In the genomic region with DNA sequence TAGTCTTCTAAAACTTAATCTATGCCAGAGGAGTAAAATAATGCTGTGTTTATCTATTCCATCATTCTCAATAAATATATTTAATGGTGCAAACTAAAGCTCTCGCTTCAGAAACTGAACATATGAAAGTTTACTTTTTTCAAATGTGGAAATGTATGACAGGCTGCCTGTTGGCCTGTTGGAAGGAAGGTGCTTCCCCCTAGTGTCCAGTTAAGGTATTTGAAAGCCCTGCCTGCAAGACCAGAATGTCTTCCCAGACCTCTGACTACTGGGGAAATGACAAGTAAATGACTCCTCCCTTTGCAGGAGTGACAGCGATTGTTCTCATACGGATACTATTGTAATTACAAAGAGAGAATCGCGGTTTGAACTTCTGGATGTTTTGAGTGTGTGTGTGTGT, we compare ENCODE assay signal across 8 mouse cellular contexts. TPM values are rescaled to one million over a fixed set of nuclear protein-coding genes. Genes with fewer than 3 reads are reported as not detected.
DNase-seq lines count a peak whose midpoint lies in the region; ATAC-seq lines count a peak whose summit lies in the region.

No protein-coding gene starts in this region.

- ATAC-seq in forebrain, embryonic 12.5 days (ENCODE audit: low FRiP score) = no peak
- ATAC-seq in lung, embryonic 15.5 days (ENCODE audit: borderline replicate concordance, extremely low read depth, low FRiP score, low TSS enrichment) = peak; percentile 39; the same call in 1 of the 2 replicates

- H3K4me1 ChIP-seq in forebrain, embryonic 10.5 days = no peaks in the 10 kb centered on the region
- H3K4me1 ChIP-seq in forebrain, embryonic 12.5 days = no peaks in the 10 kb centered on the region
- H3K4me1 ChIP-seq in lung, embryonic 15.5 days = no peaks in the 10 kb centered on the region

- H3K4me2 ChIP-seq in forebrain, embryonic 12.5 days = no peak overlapping the region
- no peak overlapping the region for H3K4me2 ChIP-seq in lung, embryonic 15.5 days

- no peaks in the 10 kb centered on the region for H3K27me3 ChIP-seq in forebrain, embryonic 10.5 days (ENCODE audit: poor library complexity, severe bottlenecking)
- H3K27me3 ChIP-seq in forebrain, embryonic 12.5 days = no peaks in the 10 kb centered on the region; the same call in 1 of the 2 replicates
- H3K27me3 ChIP-seq in lung, embryonic 15.5 days = no peaks in the 10 kb centered on the region

- H3K9ac ChIP-seq in forebrain, embryonic 12.5 days = no peak overlapping the region
- H3K9ac ChIP-seq in lung, embryonic 15.5 days = no peak overlapping the region

- 25% methylated on average over 5 of the region's 5 CpGs for WGBS in forebrain, embryonic 10.5 days
- WGBS in forebrain, embryonic 12.5 days = 14% methylated on average over 5 of the region's 5 CpGs
- WGBS in lung, embryonic 15.5 days = 3% methylated on average over 5 of the region's 5 CpGs

- H3K36me3 ChIP-seq in forebrain, embryonic 10.5 days (replicated peaks) = no peaks in the 10 kb centered on the region
- no peaks in the 10 kb centered on the region for H3K36me3 ChIP-seq in forebrain, embryonic 12.5 days (replicated peaks)
- no peaks in the 10 kb centered on the region for H3K36me3 ChIP-seq in lung, embryonic 15.5 days

- no peak overlapping the region for H3K4me3 ChIP-seq in forebrain, embryonic 10.5 days
- H3K4me3 ChIP-seq in forebrain, embryonic 12.5 days (replicated peaks) = no peak overlapping the region
- no peak overlapping the region for H3K4me3 ChIP-seq in lung, embryonic 15.5 days

- DNase-seq in forebrain, embryonic 10.5 days (ENCODE audit: extremely low spot score, low spot score) = peak; percentile 28
- DNase-seq in ES-CJ7 (ENCODE audit: low read depth, low spot score) = peak; percentile 76
- peak; percentile 39 for DNase-seq in cerebellum, adult 8-10 months
- DNase-seq in frontal cortex, adult 2 months (ENCODE audit: extremely low spot score in 1 of 2, low spot score in 1 of 2) = peak; percentile 62 to 91
- DNase-seq in kidney, postnatal 10 days = peak; percentile 85
- peak; percentile 82 for DNase-seq in retina, postnatal 1 day

- H3K27ac ChIP-seq in forebrain, embryonic 10.5 days = no peak overlapping the region
- no peak overlapping the region for H3K27ac ChIP-seq in forebrain, embryonic 12.5 days
- H3K27ac ChIP-seq in lung, embryonic 15.5 days = no peak overlapping the region

- H3K9me3 ChIP-seq in forebrain, embryonic 10.5 days = no peaks in the 10 kb centered on the region
- H3K9me3 ChIP-seq in forebrain, embryonic 12.5 days = no peaks in the 10 kb centered on the region
- H3K9me3 ChIP-seq in lung, embryonic 15.5 days = no peaks in the 10 kb centered on the region

RNA-seq across cellular contexts. Expression of gene Tmem18, which starts 6.2 kb away (rescaled TPM):
- 31.1 and 31.8 TPM in 2 replicates for polyA plus RNA-seq in forebrain, embryonic 10.5 days (2016; fragmentation: Nextera tagmentation; extraction: Ambion mirVana)
- 27.8 and 28.3 TPM in 2 replicates for polyA plus RNA-seq in forebrain, embryonic 12.5 days (2016; fragmentation: Nextera tagmentation; extraction: Ambion mirVana)
- polyA plus RNA-seq in frontal cortex, adult 2 months (2012; rRNA removed) = 46.5 and 49.4 TPM in 2 replicates
- 30.8 and 32.4 TPM in 2 replicates for polyA plus RNA-seq in lung, embryonic 15.5 days (2015; fragmentation: Nextera tagmentation; extraction: Ambion mirVana)

Comparison
In these comparisons a context has a peak if more than half of its experiments do, and no peak if none do; other contexts are left out.
1. DNase-seq: peak in every context shown above with its lines; median percentile 85 in kidney, postnatal 10 days; 82 in retina, postnatal 1 day; 76 in frontal cortex, adult 2 months; 76 in ES-CJ7; 39 in cerebellum, adult 8-10 months; 28 in forebrain, embryonic 10.5 days.